9 mouse cellular contexts compared by ENCODE assay signal in the genomic region with DNA sequence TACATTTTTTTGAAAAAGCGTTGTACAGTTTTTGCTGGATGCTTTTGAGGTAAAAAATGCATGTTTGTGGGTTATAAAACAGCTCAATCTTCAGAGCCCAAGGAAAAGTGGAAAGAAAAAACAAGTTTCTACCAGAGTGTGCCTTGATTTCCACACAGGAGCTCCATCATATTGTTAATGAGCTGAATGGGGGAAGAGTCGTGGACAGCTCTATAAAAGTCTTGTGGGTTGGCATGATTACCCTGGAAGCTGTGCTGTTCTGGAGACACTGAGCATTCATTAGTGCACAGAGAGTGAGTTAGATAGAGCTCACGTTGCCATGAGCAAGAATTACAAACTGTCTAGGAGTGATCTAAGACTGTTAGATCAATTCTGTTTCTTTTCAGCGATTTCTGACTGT. TPM values are rescaled to one million over a fixed set of nuclear protein-coding genes. Genes with fewer than 3 reads are reported as not detected.
A peak's percentile ranks its signal among the peaks of the same experiment; 100 is the strongest.
DNase-seq lines count a peak whose midpoint lies in the region; ATAC-seq and TF ChIP-seq lines count a peak whose summit lies in the region.
"Had no signal": no experiment of that assay in that cellular context is flagged by ENCODE, and none has a peak within 500 bp of the region (broad histone marks: within the 10 kb centered on the region; RNA-seq: fewer than 3 reads in every experiment).

No protein-coding gene starts in this region.

- 30% methylated on average over 4 of the region's 4 CpGs for whole genome bisulfite sequencing in lung, embryonic 15.5 days
- 38% methylated on average over 4 of the region's 4 CpGs for WGBS in lung, adult 2 months
- WGBS in limb, embryonic 11.5 days = 57% methylated on average over 4 of the region's 4 CpGs
- 38% methylated on average over 4 of the region's 4 CpGs for WGBS in stomach, embryonic 14.5 days

- H3K4me2 ChIP-seq in lung, embryonic 15.5 days = peak overlapping the region; percentile 65
- peak overlapping the region; percentile 73 for H3K4me2 ChIP-seq in limb, embryonic 11.5 days (ENCODE audit: low read depth, severe bottlenecking)
- peak overlapping the region; percentile 56 for H3K4me2 ChIP-seq in stomach, embryonic 14.5 days (replicated peaks; ENCODE audit: low read depth, low read length)

- H3K27ac ChIP-seq in lung, embryonic 15.5 days = no peak overlapping the region
- H3K27ac ChIP-seq in embryonic fibroblast, embryonic 13.5 days (ENCODE audit: insufficient read depth, low read length) = no peak overlapping the region
- H3K27ac ChIP-seq in limb, embryonic 11.5 days (replicated peaks; ENCODE audit: low read depth, low read length) = 0 out of 2 replicates have a peak overlapping the region, but pooled peaks have one; percentile 8
- no peak overlapping the region; the same call in 1 of the 2 replicates for H3K27ac ChIP-seq in stomach, embryonic 14.5 days (ENCODE audit: low read length)

- no peak for ATAC-seq in lung, embryonic 15.5 days (ENCODE audit: borderline replicate concordance, extremely low read depth, low FRiP score, low TSS enrichment)
- ATAC-seq in limb, embryonic 11.5 days (ENCODE audit: insufficient number of reproducible peaks, low FRiP score, low TSS enrichment, low read depth) = no peak
- no peak for ATAC-seq in stomach, embryonic 14.5 days (ENCODE audit: insufficient number of reproducible peaks, insufficient read depth, low FRiP score, low read depth)

- peaks cover 17% of the 10 kb centered on the region for H3K4me1 ChIP-seq in lung, embryonic 15.5 days
- H3K4me1 ChIP-seq in lung, adult 2 months (ENCODE audit: control insufficient read depth, insufficient read depth, low read length) = peaks cover 3% of the 10 kb centered on the region
- peaks cover 3% of the 10 kb centered on the region; the same call in 1 of the 2 replicates for H3K4me1 ChIP-seq in embryonic fibroblast, embryonic 13.5 days (ENCODE audit: control insufficient read depth, insufficient read depth, low read length)
- H3K4me1 ChIP-seq in limb, embryonic 11.5 days (ENCODE audit: control insufficient read depth, insufficient read depth, low read length) = peaks cover 16% of the 10 kb centered on the region
- peaks cover 16% of the 10 kb centered on the region; the same call in 1 of the 2 replicates for H3K4me1 ChIP-seq in stomach, embryonic 14.5 days (ENCODE audit: control insufficient read depth, insufficient read depth, low read length)

- TF ChIP-seq CTCF in lung, adult 2 months (IDR thresholded peaks at IDR 0.05; ENCODE audit: insufficient read depth, low read length) = no peak
- TF ChIP-seq CTCF in embryonic fibroblast, embryonic 13.5 days (IDR thresholded peaks at IDR 0.05; ENCODE audit: borderline replicate concordance, insufficient read depth, low read length) = no peak

- DNase-seq in lung, adult 2 months = no peak
- DNase-seq in limb, embryonic 11.5 days (ENCODE audit: low spot score) = no peak
- DNase-seq in adrenal gland, postnatal 4 days (ENCODE audit: low spot score in 2 of 2) = no peak
- DNase-seq in left cerebral cortex, adult 18-20 months (ENCODE audit: low spot score in 2 of 2) = no peak
- DNase-seq in thymus, adult 18-20 months = no peak
- DNase-seq: adrenal gland, postnatal 25 days had no signal

- no peaks in the 10 kb centered on the region for H3K27me3 ChIP-seq in lung, embryonic 15.5 days
- no peaks in the 10 kb centered on the region for H3K27me3 ChIP-seq in limb, embryonic 11.5 days (ENCODE audit: control insufficient read depth, insufficient read depth, low read length)
- H3K27me3 ChIP-seq in stomach, embryonic 14.5 days (ENCODE audit: control insufficient read depth, insufficient read depth, low read length) = no peaks in the 10 kb centered on the region

- H3K4me3 ChIP-seq in lung, embryonic 15.5 days = peak overlapping the region; percentile 76
- H3K4me3 ChIP-seq in lung, adult 2 months (replicated peaks; ENCODE audit: extremely low read depth, low read depth, low read length) = no peak overlapping the region
- peak overlapping the region; percentile 41 for H3K4me3 ChIP-seq in embryonic fibroblast, embryonic 13.5 days (ENCODE audit: insufficient read depth, low read length)
- peak overlapping the region; percentile 98 for H3K4me3 ChIP-seq in limb, embryonic 11.5 days (ENCODE audit: low read depth, low read length)
- H3K4me3 ChIP-seq in stomach, embryonic 14.5 days (ENCODE audit: low read depth, low read length) = peak overlapping the region; percentile 98

- peak overlapping the region; percentile 43 for H3K9ac ChIP-seq in lung, embryonic 15.5 days
- H3K9ac ChIP-seq in limb, embryonic 11.5 days (ENCODE audit: low read length) = peak overlapping the region; percentile 69
- H3K9ac ChIP-seq in stomach, embryonic 14.5 days (replicated peaks; ENCODE audit: low read depth, low read length) = peak overlapping the region; percentile 99

- TF ChIP-seq POLR2A in lung, adult 2 months (IDR thresholded peaks at IDR 0.05; ENCODE audit: borderline replicate concordance, extremely low read depth, low read depth, low read length) = no peak
- peak; percentile 5; the same call in 1 of the 2 replicates for TF ChIP-seq POLR2A in embryonic fibroblast, embryonic 13.5 days (IDR thresholded peaks at IDR 0.05; ENCODE audit: low read depth, low read length)

- no peaks in the 10 kb centered on the region for H3K9me3 ChIP-seq in lung, embryonic 15.5 days
- no peaks in the 10 kb centered on the region for H3K9me3 ChIP-seq in limb, embryonic 11.5 days (ENCODE audit: control insufficient read depth, low read length)
- H3K9me3 ChIP-seq in stomach, embryonic 14.5 days (ENCODE audit: control insufficient read depth, low read depth, low read length) = no peaks in the 10 kb centered on the region

- peaks cover 40% of the 10 kb centered on the region for H3K36me3 ChIP-seq in lung, embryonic 15.5 days
- peaks cover 5% of the 10 kb centered on the region; the same call in 1 of the 2 replicates for H3K36me3 ChIP-seq in limb, embryonic 11.5 days (ENCODE audit: control insufficient read depth, insufficient read depth, low read length)
- peaks cover 45% of the 10 kb centered on the region for H3K36me3 ChIP-seq in stomach, embryonic 14.5 days (ENCODE audit: control insufficient read depth, insufficient read depth, low read length)

RNA-seq across cellular contexts. Expression of a gene that starts 2.1 kb away (rescaled TPM):
- 501 and 507 TPM in 2 replicates for polyA plus RNA-seq in lung, embryonic 15.5 days (2015; fragmentation: Nextera tagmentation; extraction: Ambion mirVana)
- polyA plus RNA-seq in lung, adult 2 months (2012; rRNA removed) = 5.1 and 9.7 TPM in 2 replicates
- 162 and 261 TPM in 2 replicates for polyA plus RNA-seq in embryonic fibroblast, embryonic 13.5 days (2011; ENCODE audit: insufficient read length, low read depth, missing spikeins)
- 677 and 697 TPM in 2 replicates for polyA plus RNA-seq in limb, embryonic 11.5 days (2014; fragmentation: Nextera tagmentation; extraction: Ambion mirVana)
- polyA plus RNA-seq in stomach, embryonic 14.5 days (2014; fragmentation: Nextera tagmentation; extraction: Ambion mirVana) = 500 and 504 TPM in 2 replicates
- total RNA-seq in adrenal gland, postnatal 4 days (2021) = 100 to 1,000 TPM; 172 to 178 TPM
- 100 to 1,000 TPM; 130 to 132 TPM for total RNA-seq in left cerebral cortex, adult 18-20 months (2021)

RNA-seq across cellular contexts. Expression of a gene that starts 2.5 kb away (rescaled TPM):
- polyA plus RNA-seq in lung, embryonic 15.5 days (2015; fragmentation: Nextera tagmentation; extraction: Ambion mirVana) = 1,895 and 2,008 TPM in 2 replicates
- polyA plus RNA-seq in lung, adult 2 months (2012; rRNA removed) = 45.4 and 73.2 TPM in 2 replicates
- polyA plus RNA-seq in embryonic fibroblast, embryonic 13.5 days (2011; ENCODE audit: insufficient read length, low read depth, missing spikeins) = 838 and 1,144 TPM in 2 replicates
- 1,465 and 1,829 TPM in 2 replicates for polyA plus RNA-seq in limb, embryonic 11.5 days (2014; fragmentation: Nextera tagmentation; extraction: Ambion mirVana)
- 1,176 and 1,224 TPM in 2 replicates for polyA plus RNA-seq in stomach, embryonic 14.5 days (2014; fragmentation: Nextera tagmentation; extraction: Ambion mirVana)
- 100 to 1,000 TPM; 776 to 871 TPM for total RNA-seq in adrenal gland, postnatal 4 days (2021)
- total RNA-seq in left cerebral cortex, adult 18-20 months (2021) = 100 to 1,000 TPM; 436 to 466 TPM

RNA-seq across cellular contexts. Expression of a gene that starts 39.7 kb away (rescaled TPM):
- 2.4 and 3.4 TPM in 2 replicates for polyA plus RNA-seq in lung, embryonic 15.5 days (2015; fragmentation: Nextera tagmentation; extraction: Ambion mirVana)
- polyA plus RNA-seq in lung, adult 2 months (2012; rRNA removed) = 3.0 and 3.5 TPM in 2 replicates
- polyA plus RNA-seq in embryonic fibroblast, embryonic 13.5 days (2011; ENCODE audit: insufficient read length, low read depth, missing spikeins) = 0.19 and 0.45 TPM in 2 replicates
- 0.73 and 1.0 TPM in 2 replicates for polyA plus RNA-seq in limb, embryonic 11.5 days (2014; fragmentation: Nextera tagmentation; extraction: Ambion mirVana)
- 7.5 and 9.3 TPM in 2 replicates for polyA plus RNA-seq in stomach, embryonic 14.5 days (2014; fragmentation: Nextera tagmentation; extraction: Ambion mirVana)
- total RNA-seq in adrenal gland, postnatal 4 days (2021) = 1 to 10 TPM in 1 of 2 experiments, under 1 TPM in 1; 0.96 to 2.1 TPM
- total RNA-seq in left cerebral cortex, adult 18-20 months (2021) = 1 to 10 TPM; 1.8 to 1.9 TPM
- total RNA-seq: adrenal gland, postnatal 25 days had no signal

RNA-seq across cellular contexts. Expression of a gene that starts 51.5 kb away (rescaled TPM):
- polyA plus RNA-seq in lung, embryonic 15.5 days (2015; fragmentation: Nextera tagmentation; extraction: Ambion mirVana) = 13.4 TPM in 2 replicates
- polyA plus RNA-seq in lung, adult 2 months (2012; rRNA removed) = 2.6 and 4.0 TPM in 2 replicates
- 25.0 and 27.5 TPM in 2 replicates for polyA plus RNA-seq in embryonic fibroblast, embryonic 13.5 days (2011; ENCODE audit: insufficient read length, low read depth, missing spikeins)
- 16.8 and 19.1 TPM in 2 replicates for polyA plus RNA-seq in limb, embryonic 11.5 days (2014; fragmentation: Nextera tagmentation; extraction: Ambion mirVana)
- 17.6 and 20.0 TPM in 2 replicates for polyA plus RNA-seq in stomach, embryonic 14.5 days (2014; fragmentation: Nextera tagmentation; extraction: Ambion mirVana)
- total RNA-seq in adrenal gland, postnatal 4 days (2021) = 10 to 100 TPM; 14.5 TPM
- 100 to 1,000 TPM; 104 to 111 TPM for total RNA-seq in left cerebral cortex, adult 18-20 months (2021)

Comparison
In these comparisons a context has a peak if more than half of its experiments do, and no peak if none do; other contexts are left out.
1. RNA of a gene that starts 2.1 kb away (polyA plus RNA-seq): 677 to 697 TPM in limb, embryonic 11.5 days, 501 to 507 TPM in lung, embryonic 15.5 days, 500 to 504 TPM in stomach, embryonic 14.5 days and 162 to 261 TPM in embryonic fibroblast, embryonic 13.5 days; 5.1 to 9.7 TPM in lung, adult 2 months; every median in the first group is over 10 times any median in the second.
2. RNA of a gene that starts 2.5 kb away (polyA plus RNA-seq): 1,895 to 2,008 TPM in lung, embryonic 15.5 days, 1,465 to 1,829 TPM in limb, embryonic 11.5 days, 1,176 to 1,224 TPM in stomach, embryonic 14.5 days and 838 to 1,144 TPM in embryonic fibroblast, embryonic 13.5 days; 45.4 to 73.2 TPM in lung, adult 2 months; every median in the first group is over 10 times any median in the second.
3. H3K9ac ChIP-seq: peak in every context shown above with its lines; median percentile 99 in stomach, embryonic 14.5 days; 69 in limb, embryonic 11.5 days; 43 in lung, embryonic 15.5 days.
4. Peak in every context shown above with its lines, with median percentiles within 50 percentile points of each other: H3K4me2 ChIP-seq.